Mouse (Mus musculus) intestine, embryonic 15.5 days (tissue): ENCODE results near the gene Ankrd6. TPM values are rescaled to one million over a fixed set of nuclear protein-coding genes. Genes with fewer than 3 reads are reported as not detected.

Source experiments
- ATAC-seq: fragments of 200-750 bp; cut with Nextera tagmentation; 2 replicates; pipeline ENCODE4 v1.8.0; 2017; ENCODE audit warnings: moderate TSS enrichment, moderate library complexity
- H3K27ac ChIP-seq: fragments of 300-500 bp; sonication (generic); 2 replicates; pipeline ENCODE4 v1.5.1; 2015; ENCODE audit warnings: mild to moderate bottlenecking, inconsistent platforms
- H3K27me3 ChIP-seq: fragments of 300-500 bp; sonication (generic); replicated peaks from 2 replicates; pipeline ENCODE4 v1.6.1; 2015; ENCODE audit warnings: inconsistent platforms
- H3K36me3 ChIP-seq: fragments of 300-500 bp; sonication (generic); 2 replicates; pipeline ENCODE4 v1.6.1; 2015; ENCODE audit warnings: inconsistent platforms
- H3K4me1 ChIP-seq: fragments of 300-500 bp; sonication (generic); replicated peaks from 2 replicates; pipeline ENCODE4 v1.6.1; 2015; ENCODE audit warnings: inconsistent platforms
- H3K4me2 ChIP-seq: fragments of 300-500 bp; sonication (generic); replicated peaks from 2 replicates; pipeline ENCODE4 v1.6.1; 2015; ENCODE audit warnings: mild to moderate bottlenecking, inconsistent platforms
- H3K4me3 ChIP-seq: fragments of 300-500 bp; sonication (generic); replicated peaks from 2 replicates; pipeline ENCODE4 v1.5.1; 2015; ENCODE audit warnings: inconsistent platforms
- H3K9ac ChIP-seq: fragments of 300-500 bp; sonication (generic); 2 replicates; pipeline ENCODE4 v1.6.1; 2015; ENCODE audit warnings: inconsistent platforms
- H3K9me3 ChIP-seq: fragments of 300-500 bp; sonication (generic); 2 replicates; pipeline ENCODE4 v1.6.1; 2016; ENCODE audit warnings: inconsistent platforms
- WGBS: fragments of 180-500 bp; shearing (Covaris S2); methylation state at CpG from one replicate; pipeline ENCODE4 v1.1.7; 2015; 5-methylcytosine and 5-hydroxymethylcytosine counted together
- polyA plus RNA-seq: library from polyadenylated mRNA; unstranded; fragments of >200 nt; fragmentation: Nextera tagmentation; extraction: Ambion mirVana; gene quantifications from 2 replicates; pipeline ENCODE4 v1.2.1, GENCODE M21; 2015

Ankrd6 gene
- polyA plus RNA-seq = 4.0 and 4.1 TPM in 2 replicates

- peak within 1 kb of the TSS; percentile 91 for H3K4me2 ChIP-seq
- H3K27me3 ChIP-seq = peaks cover 8% of the 10 kb centered on the region; the same call in 1 of the 2 replicates
- H3K4me3 ChIP-seq = peak within 1 kb of the TSS; percentile 64
- no peaks in the 10 kb centered on the region for H3K9me3 ChIP-seq
- H3K36me3 ChIP-seq = no peaks in the 10 kb centered on the region
- peak within 1 kb of the TSS; percentile 58 for H3K9ac ChIP-seq
- WGBS = under 1% methylated on average over 65 of the region's 66 CpGs
- H3K27ac ChIP-seq = no peak within 1 kb of the TSS
- H3K4me1 ChIP-seq = peaks cover 10% of the 10 kb centered on the region; the same call in 1 of the 2 replicates
- ATAC-seq = peak; percentile 96
Observed at GRCm38 (mm10) chr4:32950356-32951034, at the start of gene Ankrd6. Ankrd6 (minus strand) TSS chr4:32950841.

GRCm38 (mm10) chr4:32998996-32999395 lies 48.4 kb upstream of the Ankrd6 start:
- 93% methylated on average over 8 of the region's 8 CpGs for WGBS
- H3K9me3 ChIP-seq = no peaks in the 10 kb centered on the region
- no peak overlapping the region for H3K4me2 ChIP-seq
- H3K27ac ChIP-seq = no peak overlapping the region
- no peaks in the 10 kb centered on the region for H3K36me3 ChIP-seq
- no peak overlapping the region for H3K4me3 ChIP-seq
- no peaks in the 10 kb centered on the region for H3K27me3 ChIP-seq
- no peak overlapping the region for H3K9ac ChIP-seq
- no peaks in the 10 kb centered on the region for H3K4me1 ChIP-seq
- no peak for ATAC-seq

- Histone ChIP-seq H3K4me3 (no peak overlapping the region), H3K9ac (no peak overlapping the region), H3K4me2 (no peak overlapping the region), H3K27ac (no peak overlapping the region), H3K27me3 (no peaks in the 10 kb centered on the region), H3K36me3 (no peaks in the 10 kb centered on the region), H3K4me1 (no peaks in the 10 kb centered on the region), H3K9me3 (no peaks in the 10 kb centered on the region)
- ATAC-seq = no peak
- WGBS = 79% methylated on average over 5 of the region's 5 CpGs
Observed at GRCm38 (mm10) chr4:32997571-32997970, 46.9 kb upstream of the Ankrd6 start.

- H3K4me2 ChIP-seq = no peak overlapping the region
- H3K27me3 ChIP-seq = no peaks in the 10 kb centered on the region
- no peaks in the 10 kb centered on the region for H3K4me1 ChIP-seq
- H3K36me3 ChIP-seq = no peaks in the 10 kb centered on the region
- WGBS = 94% methylated on average over 5 of the region's 5 CpGs
- no peak for ATAC-seq
- H3K27ac ChIP-seq = no peak overlapping the region
- H3K4me3 ChIP-seq = no peak overlapping the region
- no peak overlapping the region for H3K9ac ChIP-seq
- no peaks in the 10 kb centered on the region for H3K9me3 ChIP-seq
Observed at GRCm38 (mm10) chr4:32996083-32996482, 45.4 kb upstream of the Ankrd6 start.

DNA sequence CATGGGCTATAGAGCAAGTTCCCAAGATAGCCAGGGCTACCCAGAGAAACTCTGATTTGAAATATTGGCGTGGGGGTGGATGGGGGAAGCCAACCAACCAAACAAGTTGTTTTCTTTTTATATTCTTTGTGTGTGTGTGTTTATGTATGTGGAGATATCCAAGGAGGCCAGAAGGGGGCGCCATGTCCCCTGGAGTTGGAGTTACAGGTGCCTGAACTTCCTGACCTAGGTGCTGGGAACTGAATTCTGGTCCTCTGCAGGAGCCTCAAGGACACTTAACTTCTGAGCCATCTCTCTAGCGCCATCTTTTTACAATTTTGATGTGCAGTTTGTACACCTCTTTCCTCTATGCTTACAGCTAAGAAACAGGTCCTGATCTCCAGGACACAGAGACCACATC lies 43.5 kb upstream of the Ankrd6 start:
- H3K27me3 ChIP-seq = no peaks in the 10 kb centered on the region
- WGBS = 79% methylated on average over 3 of the region's 3 CpGs
- ATAC-seq = no peak

GRCm38 (mm10) chr4:32989346-32989745 lies 38.7 kb upstream of the Ankrd6 start:
- ATAC-seq = no peak
- 90% methylated on average over 2 of the region's 2 CpGs for WGBS
- Histone ChIP-seq H3K4me2 (no peak overlapping the region), H3K9ac (no peak overlapping the region), H3K27ac (no peak overlapping the region), H3K4me1 (peaks cover 7% of the 10 kb centered on the region), H3K36me3 (no peaks in the 10 kb centered on the region), H3K4me3 (no peak overlapping the region), H3K27me3 (no peaks in the 10 kb centered on the region), H3K9me3 (no peaks in the 10 kb centered on the region)

More for the DNA sequence above, 43.5 kb upstream of the Ankrd6 start:
- H3K9ac ChIP-seq = no peak overlapping the region
- no peaks in the 10 kb centered on the region for H3K36me3 ChIP-seq
- H3K27ac ChIP-seq = no peak overlapping the region
- H3K4me3 ChIP-seq = no peak overlapping the region
- no peaks in the 10 kb centered on the region for H3K9me3 ChIP-seq
- no peak overlapping the region for H3K4me2 ChIP-seq
- no peaks in the 10 kb centered on the region for H3K4me1 ChIP-seq

GRCm38 (mm10) chr4:32987006-32987405 lies 36.4 kb upstream of the Ankrd6 start:
- Histone ChIP-seq H3K9ac (no peak overlapping the region), H3K4me1 (peaks cover 7% of the 10 kb centered on the region), H3K9me3 (no peaks in the 10 kb centered on the region), H3K36me3 (no peaks in the 10 kb centered on the region), H3K27ac (no peak overlapping the region), H3K4me2 (no peak overlapping the region), H3K27me3 (no peaks in the 10 kb centered on the region), H3K4me3 (no peak overlapping the region)
- peak; percentile 78 for ATAC-seq
- WGBS = 50% methylated on average over 3 of the region's 3 CpGs

DNA sequence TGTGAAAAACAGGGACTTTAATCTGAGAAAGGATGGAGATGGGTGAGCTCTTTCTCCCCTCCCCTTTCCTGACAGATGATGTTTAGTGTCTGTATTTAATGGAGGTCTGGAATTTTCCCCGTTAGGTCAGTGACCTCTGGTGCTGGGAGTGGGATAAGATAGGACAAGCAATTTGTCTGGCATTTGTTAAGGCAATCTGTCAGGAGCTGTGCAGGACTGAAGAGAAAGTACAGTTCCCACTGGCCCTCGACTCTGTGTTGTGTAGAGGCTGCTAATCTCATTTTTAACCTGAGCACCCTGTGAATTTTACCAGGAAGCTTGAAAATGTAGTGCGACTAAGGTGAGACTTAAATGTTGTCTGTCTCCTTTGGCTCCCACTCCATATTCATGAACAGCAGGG lies 35.0 kb upstream of the Ankrd6 start:
- 22% methylated on average over 3 of the region's 3 CpGs for WGBS
- Histone ChIP-seq H3K9me3 (no peaks in the 10 kb centered on the region), H3K4me2 (no peak overlapping the region), H3K27me3 (no peaks in the 10 kb centered on the region; the same call in 1 of the 2 replicates), H3K36me3 (no peaks in the 10 kb centered on the region), H3K27ac (no peak overlapping the region), H3K9ac (no peak overlapping the region), H3K4me1 (peaks cover 16% of the 10 kb centered on the region), H3K4me3 (no peak overlapping the region)
- ATAC-seq = no peak

- ATAC-seq = no peak
- peaks cover 16% of the 10 kb centered on the region for H3K4me1 ChIP-seq
- peak overlapping the region; percentile 99 for H3K4me2 ChIP-seq
- no peaks in the 10 kb centered on the region for H3K36me3 ChIP-seq
- no peaks in the 10 kb centered on the region for H3K9me3 ChIP-seq
- 31% methylated on average over 13 of the region's 13 CpGs for WGBS
- H3K4me3 ChIP-seq = peak overlapping the region; percentile 82
- no peaks in the 10 kb centered on the region; the same call in 1 of the 2 replicates for H3K27me3 ChIP-seq
- no peak overlapping the region for H3K27ac ChIP-seq
- H3K9ac ChIP-seq = 0 out of 2 replicates have a peak overlapping the region, but pooled peaks have one; percentile 11
Observed at GRCm38 (mm10) chr4:32984801-32985675, 34.4 kb upstream of the Ankrd6 start.

- 5% methylated on average over 13 of the region's 13 CpGs for WGBS
- Histone ChIP-seq H3K27ac (no peak overlapping the region), H3K4me2 (peak overlapping the region; percentile 99), H3K9ac (0 out of 2 replicates have a peak overlapping the region, but pooled peaks have one; percentile 11), H3K4me3 (peak overlapping the region; percentile 82), H3K36me3 (no peaks in the 10 kb centered on the region), H3K4me1 (peaks cover 16% of the 10 kb centered on the region), H3K27me3 (no peaks in the 10 kb centered on the region; the same call in 1 of the 2 replicates), H3K9me3 (no peaks in the 10 kb centered on the region)
- no peak for ATAC-seq
Observed at GRCm38 (mm10) chr4:32984242-32984641, 33.6 kb upstream of the Ankrd6 start.

GRCm38 (mm10) chr4:32983176-32984155 lies 32.8 kb upstream of the Ankrd6 start:
- no peaks in the 10 kb centered on the region for H3K36me3 ChIP-seq
- H3K4me2 ChIP-seq = peak overlapping the region; percentile 99
- under 1% methylated on average over 65 of the region's 94 CpGs for WGBS
- peak overlapping the region; percentile 81 for H3K9ac ChIP-seq
- peak; percentile 58 for ATAC-seq
- H3K27ac ChIP-seq = peak overlapping the region; percentile 66
- H3K4me1 ChIP-seq = peaks cover 16% of the 10 kb centered on the region
- H3K4me3 ChIP-seq = peak overlapping the region; percentile 82
- no peaks in the 10 kb centered on the region for H3K9me3 ChIP-seq
- H3K27me3 ChIP-seq = no peaks in the 10 kb centered on the region; the same call in 1 of the 2 replicates
